Mouse (Mus musculus) testis, adult 2 months (tissue): Measurements from ENCODE around the gene Lrsam1.

Source experiments
- CTCF ChIP-seq: fragments of 200-500 bp; IDR thresholded peaks from 2 replicates; pipeline ENCODE4 v1.5.1; 2012; ENCODE audit warnings: low read depth, mild to moderate bottlenecking, inconsistent platforms, low read length, moderate library complexity; ENCODE audit not compliant: control insufficient read depth, insufficient read depth, insufficient replicate concordance
- POLR2A ChIP-seq: fragments of 200-500 bp; IDR thresholded peaks from 2 replicates; pipeline ENCODE4 v1.6.1; 2012; ENCODE audit warnings: low read depth, mild to moderate bottlenecking, inconsistent platforms, low read length, moderate library complexity; ENCODE audit not compliant: control insufficient read depth

GRCm38 (mm10) chr2:32876490-32877302, 84.7 kb downstream of the Lrsam1 start:
- TF ChIP-seq CTCF (no peak), POLR2A (no peak)
